Mouse (Mus musculus) yolk sac, embryonic 10.5 days (tissue): ENCODE results near the gene Ilk.

Experiments used
- DNase-seq: peaks from one replicate; pipeline ENCODE4 v3.0.0-alpha.2; 2017; ENCODE audit warnings: low spot score

The Ilk gene

DNA sequence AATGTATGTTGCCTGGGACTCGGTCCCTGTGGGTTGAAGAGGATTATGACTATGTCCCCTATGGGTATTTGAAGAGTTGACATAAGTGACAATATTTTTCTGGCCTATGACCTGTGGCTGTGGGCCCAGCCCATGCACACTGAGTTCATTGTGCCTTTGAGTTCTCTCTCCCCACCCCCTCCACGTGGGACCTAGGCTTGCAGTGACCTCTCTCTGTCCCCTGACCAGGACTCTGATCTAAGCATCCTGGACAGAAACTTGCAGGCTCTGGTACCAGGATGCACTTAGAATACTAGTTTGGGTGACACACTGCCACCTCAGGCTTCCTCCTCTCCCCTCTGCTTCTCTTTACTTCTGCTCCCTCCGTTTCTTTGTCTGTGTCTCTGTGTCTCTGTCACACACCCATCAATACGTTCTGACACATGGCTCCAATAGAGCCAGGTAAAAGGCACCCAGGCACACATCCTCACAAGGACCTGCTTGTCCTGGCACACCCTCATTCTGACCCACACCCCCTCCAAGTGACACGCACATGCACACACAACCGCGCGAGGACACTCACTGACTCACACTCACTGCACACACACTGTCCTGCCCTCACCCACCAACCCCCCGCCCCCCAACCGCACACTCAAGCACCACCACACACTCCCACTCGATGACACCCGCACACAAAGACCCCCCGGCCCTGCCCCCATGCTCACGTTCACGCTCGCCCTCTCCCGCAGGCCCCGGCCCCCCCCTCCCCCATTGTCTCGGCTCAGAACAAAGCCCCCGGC lies 50.3 kb downstream of the Ilk start:
- DNase-seq: no peak

DNA sequence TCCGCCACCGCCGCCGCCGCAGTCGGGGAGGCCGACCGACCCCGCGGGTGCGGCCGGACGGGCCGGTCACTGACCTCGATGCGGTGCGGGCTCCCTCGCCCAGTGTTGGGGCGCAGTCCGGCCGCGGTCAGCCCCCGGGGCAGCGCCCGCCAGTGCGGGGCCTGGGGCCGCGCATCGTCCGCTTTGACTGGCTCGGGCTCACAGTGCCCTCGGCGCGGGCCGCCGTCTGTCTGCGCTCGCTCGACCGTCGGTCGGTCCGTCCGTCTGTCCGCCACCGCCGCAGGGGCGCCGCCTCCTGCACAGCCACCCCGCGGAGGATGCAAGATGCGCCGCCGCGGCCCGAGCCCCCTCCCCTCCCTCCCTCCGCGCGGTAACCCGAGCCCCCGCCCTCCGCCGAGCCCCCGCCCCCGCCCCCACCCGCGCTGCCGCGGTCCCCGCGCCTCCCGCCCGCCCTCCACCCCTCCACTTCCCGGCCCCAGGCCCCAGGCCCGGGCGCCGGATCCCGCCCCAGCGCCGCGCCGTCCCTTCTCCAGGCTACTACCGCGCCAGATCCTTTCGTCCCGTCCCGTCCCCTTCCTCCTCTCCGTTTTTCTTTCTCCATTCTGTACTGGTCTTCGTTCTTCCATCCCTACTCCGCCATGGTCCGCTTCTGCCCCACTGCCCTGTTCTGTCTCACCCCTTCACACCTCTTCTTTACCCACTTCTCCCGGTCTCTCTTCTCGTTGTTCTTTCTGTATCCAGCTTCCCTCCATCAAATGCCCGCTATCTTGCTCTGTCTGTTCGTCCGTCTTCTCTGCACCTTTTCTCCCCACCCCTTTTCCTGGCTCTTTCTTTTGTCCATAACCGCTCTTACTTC lies 51.1 kb downstream of the Ilk start, which contains the start of gene Dchs1:
Gene Dchs1, minus strand, starts transcription at position 370 of the 856 bp plus-strand sequence.
- peak; percentile 60 for DNase-seq

DNA sequence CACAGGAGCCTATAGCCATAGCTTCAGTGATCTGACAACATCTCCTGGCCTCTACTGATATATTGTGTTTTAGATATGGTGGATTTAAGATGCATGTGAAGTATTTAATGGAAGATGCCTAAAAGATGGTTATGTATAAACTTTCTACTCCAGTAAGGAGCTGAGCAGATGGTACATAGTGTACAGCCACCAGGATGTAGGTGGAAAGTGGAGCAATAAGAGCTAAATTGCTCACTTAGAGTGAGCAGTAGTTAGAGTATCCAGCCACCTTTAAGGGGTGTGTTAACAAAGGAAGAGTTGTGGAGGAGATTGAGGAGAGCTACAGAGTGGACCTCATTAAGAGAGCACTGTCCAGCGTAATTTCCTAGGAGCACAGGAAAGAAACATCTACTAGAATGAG lies 54.8 kb downstream of the Ilk start:
- no peak for DNase-seq
